Mouse (Mus musculus) lung, embryonic 16.5 days (tissue): ENCODE data around the gene Slc12a6. TPM values are rescaled to one million over a fixed set of nuclear protein-coding genes. Genes with fewer than 3 reads are reported as not detected.
A peak's percentile ranks its signal among the peaks of the same experiment; 100 is the strongest.

Source experiments
- ATAC-seq: fragments of 200-750 bp; cut with Nextera tagmentation; 2 replicates; pipeline ENCODE4 v1.8.0; 2017; ENCODE audit warnings: low read depth, mild to moderate bottlenecking, moderate library complexity
- H3K27ac ChIP-seq: fragments of 300-500 bp; sonication (generic); 2 replicates; pipeline ENCODE4 v1.5.1; 2014; ENCODE audit warnings: mild to moderate bottlenecking, control low read depth, low read length
- H3K27me3 ChIP-seq: fragments of 300-500 bp; sonication (generic); 2 replicates; pipeline ENCODE4 v1.6.1; 2014; ENCODE audit warnings: low read depth, low read length, mixed read lengths; ENCODE audit not compliant: control insufficient read depth, insufficient read depth
- H3K36me3 ChIP-seq: fragments of 300-500 bp; sonication (generic); 2 replicates; pipeline ENCODE4 v1.6.1; 2014; ENCODE audit warnings: low read length; ENCODE audit not compliant: control insufficient read depth, insufficient read depth
- H3K4me1 ChIP-seq: fragments of 300-500 bp; sonication (generic); replicated peaks from 2 replicates; pipeline ENCODE4 v1.6.1; 2014; ENCODE audit warnings: low read length, mixed read lengths; ENCODE audit not compliant: control insufficient read depth, insufficient read depth
- H3K4me2 ChIP-seq: fragments of 300-500 bp; sonication (generic); 2 replicates; pipeline ENCODE4 v1.6.1; 2014; ENCODE audit warnings: low read depth, low read length, control low read depth
- H3K4me3 ChIP-seq: fragments of 300-500 bp; sonication (generic); 2 replicates; pipeline ENCODE4 v1.5.1; 2014; ENCODE audit warnings: mild to moderate bottlenecking, low read length, control low read depth
- H3K9ac ChIP-seq: fragments of 300-500 bp; sonication (generic); 2 replicates; pipeline ENCODE4 v1.6.1; 2014; ENCODE audit warnings: low read length, control low read depth
- H3K9me3 ChIP-seq: fragments of 300-500 bp; sonication (generic); 2 replicates; pipeline ENCODE4 v1.6.1; 2016; ENCODE audit warnings: low read length; ENCODE audit not compliant: control insufficient read depth
- WGBS: fragments of 180-500 bp; shearing (Covaris S2); extraction: QIAGEN DNeasy Blood & Tissue Kit; methylation state at CpG from one replicate; pipeline ENCODE4 v1.1.7; 2014; 5-methylcytosine and 5-hydroxymethylcytosine counted together
- polyA plus RNA-seq: library from polyadenylated mRNA; unstranded; fragments of >200 nt; fragmentation: Nextera tagmentation; extraction: Ambion mirVana; gene quantifications from 2 replicates; pipeline ENCODE4 v1.2.1, GENCODE M21; 2015

Slc12a6 gene
- polyA plus RNA-seq, 1 experiment from 2014 or later, result 8.9 TPM

GRCm38 (mm10) chr2:112239212-112239934 lies 26.3 kb upstream of the Slc12a6 start, which contains the start of gene Lpcat4:
Lpcat4 (plus strand) TSS chr2:112239468.
- peak; percentile 92 for ATAC-seq
- Histone ChIP-seq H3K27ac (peak within 1 kb of the TSS; percentile 94), H3K4me3 (peak within 1 kb of the TSS; percentile 93), H3K9ac (peak within 1 kb of the TSS; percentile 87), H3K4me2 (peak within 1 kb of the TSS; percentile 97), H3K4me1 (peaks cover 11% of the 10 kb centered on the region), H3K27me3 (no peaks in the 10 kb centered on the region), H3K9me3 (no peaks in the 10 kb centered on the region), H3K36me3 (no peaks in the 10 kb centered on the region)
- WGBS, result under 1% methylated on average over 61 of the region's 94 CpGs

- Histone ChIP-seq H3K4me1 (peaks cover 11% of the 10 kb centered on the region), H3K36me3 (no peaks in the 10 kb centered on the region; the same call in 1 of the 2 replicates), H3K27ac (peak overlapping the region; percentile 94; the same call in 1 of the 2 replicates), H3K9me3 (no peaks in the 10 kb centered on the region), H3K9ac (peak overlapping the region; percentile 87), H3K4me2 (peak overlapping the region; percentile 97), H3K27me3 (no peaks in the 10 kb centered on the region), H3K4me3 (peak overlapping the region; percentile 93)
- ATAC-seq, result peak; percentile 26
- WGBS, result under 1% methylated on average over 26 of the region's 28 CpGs
These were observed 25.5 kb upstream of the Slc12a6 start for GRCm38 (mm10) chr2:112239935-112240721.

GRCm38 (mm10) chr2:112241787-112242186 lies 23.8 kb upstream of the Slc12a6 start:
- no peaks in the 10 kb centered on the region for H3K27me3 ChIP-seq
- no peak overlapping the region for H3K27ac ChIP-seq
- no peak for ATAC-seq
- H3K9me3 ChIP-seq, result no peaks in the 10 kb centered on the region
- H3K4me3 ChIP-seq, result no peak overlapping the region
- no peak overlapping the region for H3K9ac ChIP-seq
- H3K4me1 ChIP-seq, result peaks cover 14% of the 10 kb centered on the region
- H3K4me2 ChIP-seq, result no peak overlapping the region
- no peaks in the 10 kb centered on the region; the same call in 1 of the 2 replicates for H3K36me3 ChIP-seq
- WGBS, result 69% methylated on average over 14 of the region's 14 CpGs

DNA sequence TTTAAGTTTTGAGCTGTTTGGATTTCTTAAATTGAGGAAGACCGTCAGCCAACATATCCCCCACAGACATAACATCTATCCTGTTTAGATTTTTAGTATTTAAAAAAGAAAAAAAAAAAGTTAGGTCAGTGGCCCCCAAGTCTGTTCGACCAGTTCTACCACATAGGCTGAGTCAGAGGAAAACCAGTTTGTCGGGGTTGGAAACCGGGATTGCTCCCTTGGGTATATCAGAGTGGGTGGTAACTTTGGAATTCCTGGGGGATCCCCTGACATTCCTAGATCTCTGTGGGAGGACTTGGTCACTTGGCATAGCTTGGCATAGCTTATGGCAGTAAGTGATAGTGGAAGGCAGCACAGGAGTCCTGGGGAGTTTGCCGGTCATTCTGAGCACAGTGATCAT lies 20.3 kb upstream of the Slc12a6 start:
- Histone ChIP-seq H3K4me1 (peaks cover 7% of the 10 kb centered on the region), H3K36me3 (no peaks in the 10 kb centered on the region; the same call in 1 of the 2 replicates), H3K4me2 (no peak overlapping the region), H3K9me3 (no peaks in the 10 kb centered on the region), H3K27me3 (no peaks in the 10 kb centered on the region), H3K4me3 (no peak overlapping the region), H3K27ac (no peak overlapping the region), H3K9ac (no peak overlapping the region)
- peak; percentile 73 for ATAC-seq
- 57% methylated on average over 5 of the region's 5 CpGs for WGBS

DNA sequence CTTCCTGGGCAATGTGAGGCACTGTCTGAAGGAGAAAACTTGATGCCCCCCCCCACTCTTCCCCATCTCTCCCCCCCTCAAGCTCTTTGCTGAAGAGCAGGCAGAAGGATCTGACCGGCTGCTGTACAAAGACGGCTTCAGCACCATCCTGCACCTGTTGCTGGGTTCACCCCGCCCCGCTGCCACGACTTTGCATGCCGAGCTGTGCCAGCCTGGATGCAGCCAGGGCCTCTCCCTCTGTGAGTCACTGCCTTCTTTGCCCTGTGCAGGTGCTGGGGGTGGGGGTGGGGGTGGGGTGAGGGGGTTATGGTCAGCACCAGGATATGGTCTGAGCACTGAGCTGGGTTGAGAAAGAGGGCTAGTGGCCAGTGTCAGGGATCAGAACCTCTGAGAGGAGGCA lies 19.4 kb upstream of the Slc12a6 start:
- Histone ChIP-seq H3K4me2 (no peak overlapping the region), H3K4me1 (peaks cover 4% of the 10 kb centered on the region), H3K27me3 (no peaks in the 10 kb centered on the region), H3K9me3 (no peaks in the 10 kb centered on the region), H3K36me3 (no peaks in the 10 kb centered on the region; the same call in 1 of the 2 replicates), H3K27ac (peak overlapping the region; percentile 47), H3K4me3 (no peak overlapping the region), H3K9ac (no peak overlapping the region)
- peak; percentile 29; the same call in 1 of the 2 replicates for ATAC-seq
- 45% methylated on average over 6 of the region's 6 CpGs for WGBS

DNA sequence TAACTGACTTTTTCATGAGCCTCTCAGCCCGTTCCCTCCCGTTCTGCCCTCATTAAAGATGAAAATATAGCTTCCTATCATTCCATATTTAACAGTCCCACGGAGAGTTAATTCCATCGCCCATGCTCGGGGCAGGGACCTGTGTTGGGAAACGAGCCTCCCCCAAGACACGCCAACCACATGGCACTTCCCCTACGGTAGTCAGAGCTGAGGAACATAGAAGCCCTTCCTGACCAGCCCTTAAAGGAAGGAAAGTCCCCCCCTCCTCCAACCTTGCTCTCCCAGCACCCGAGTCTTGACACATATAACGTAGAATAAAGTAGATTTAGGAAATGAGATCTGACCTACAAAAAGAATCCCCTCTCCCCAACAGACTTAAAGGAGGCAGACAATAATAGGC lies 18.3 kb upstream of the Slc12a6 start:
- H3K27me3 ChIP-seq, result no peaks in the 10 kb centered on the region
- 77% methylated on average over 10 of the region's 10 CpGs for WGBS

DNA sequence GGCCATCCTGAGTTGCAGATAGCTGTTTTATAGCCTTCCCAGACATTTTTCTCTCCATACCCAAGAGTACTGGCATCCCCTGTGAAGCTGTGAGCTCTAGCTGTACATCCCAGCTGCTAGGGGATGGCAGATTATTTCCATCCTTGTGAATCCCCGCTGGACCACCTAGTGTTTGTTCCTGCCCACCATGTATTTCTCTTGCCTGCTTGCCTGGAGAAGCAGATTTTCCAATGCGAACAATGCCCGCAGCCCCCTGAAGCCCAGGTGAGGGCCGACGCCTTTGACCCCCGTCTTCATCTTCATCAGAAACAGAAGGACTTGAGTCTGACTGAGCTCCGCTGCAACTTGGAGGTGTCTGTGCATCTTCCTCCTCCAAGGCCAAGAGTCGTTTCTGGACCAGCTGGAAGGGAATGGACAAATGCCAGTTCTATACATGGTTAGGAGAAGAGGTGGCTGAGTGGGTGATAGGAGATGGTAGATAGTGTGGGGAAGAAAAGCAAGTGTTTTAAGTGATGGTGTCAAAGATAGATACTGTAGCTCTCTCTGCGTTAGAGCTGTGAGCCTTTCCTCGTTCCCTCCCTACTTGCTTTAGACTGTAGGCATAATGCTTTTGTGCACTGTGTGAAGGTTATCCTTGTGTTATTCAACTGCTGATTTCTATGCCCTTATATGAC lies 15.7 kb upstream of the Slc12a6 start:
- Histone ChIP-seq H3K27me3 (no peaks in the 10 kb centered on the region), H3K4me3 (no peak overlapping the region), H3K36me3 (no peaks in the 10 kb centered on the region), H3K9ac (no peak overlapping the region), H3K4me1 (peaks cover 4% of the 10 kb centered on the region), H3K4me2 (no peak overlapping the region), H3K9me3 (no peaks in the 10 kb centered on the region), H3K27ac (no peak overlapping the region)
- 87% methylated on average over 10 of the region's 10 CpGs for WGBS
- ATAC-seq, result no peak

More for the DNA sequence above, 18.3 kb upstream of the Slc12a6 start:
- H3K4me3 ChIP-seq, result no peak overlapping the region
- no peak for ATAC-seq
- H3K9me3 ChIP-seq, result no peaks in the 10 kb centered on the region
- no peak overlapping the region for H3K27ac ChIP-seq
- H3K36me3 ChIP-seq, result no peaks in the 10 kb centered on the region; the same call in 1 of the 2 replicates
- no peak overlapping the region for H3K9ac ChIP-seq
- H3K4me2 ChIP-seq, result no peak overlapping the region
- peaks cover 4% of the 10 kb centered on the region for H3K4me1 ChIP-seq

GRCm38 (mm10) chr2:112254675-112255515 lies 10.7 kb upstream of the Slc12a6 start:
- no peak for ATAC-seq
- H3K9me3 ChIP-seq, result no peaks in the 10 kb centered on the region
- no peaks in the 10 kb centered on the region for H3K4me1 ChIP-seq
- H3K4me3 ChIP-seq, result no peak overlapping the region
- H3K27ac ChIP-seq, result no peak overlapping the region
- WGBS, result 52% methylated on average over 7 of the region's 7 CpGs
- H3K9ac ChIP-seq, result no peak overlapping the region
- no peaks in the 10 kb centered on the region for H3K36me3 ChIP-seq
- no peaks in the 10 kb centered on the region for H3K27me3 ChIP-seq
- no peak overlapping the region for H3K4me2 ChIP-seq
